7 mouse cellular contexts compared by ENCODE assay signal in the genomic region with DNA sequence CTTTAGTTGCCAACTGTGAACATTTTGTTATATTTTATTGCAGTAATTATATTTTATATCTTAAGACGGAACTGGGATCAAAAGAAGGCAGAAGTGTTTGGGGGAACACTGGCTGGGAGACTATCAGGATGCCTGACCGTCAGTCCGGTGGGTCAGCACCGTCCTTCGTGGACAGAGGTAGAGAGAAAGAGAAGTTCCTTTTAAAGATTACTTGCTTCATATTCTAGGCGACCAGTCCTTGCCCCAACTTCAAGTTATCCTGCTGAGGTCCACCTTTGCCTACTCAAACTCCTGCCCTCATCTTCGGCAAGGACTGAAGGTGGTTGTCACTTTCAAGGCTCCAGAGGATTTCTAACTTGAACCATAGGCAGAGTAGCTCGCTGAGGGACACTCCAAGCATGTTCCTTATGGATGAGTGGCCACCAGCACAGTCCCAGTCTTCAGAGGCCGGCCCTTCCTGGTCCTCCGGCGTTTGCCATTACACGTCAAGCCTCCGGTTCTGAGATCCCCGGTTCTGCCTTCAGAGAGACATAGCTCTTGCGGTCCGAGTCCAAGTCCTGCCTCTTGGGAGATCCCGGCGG. TPM values are rescaled to one million over a fixed set of nuclear protein-coding genes. Genes with fewer than 3 reads are reported as not detected.
A peak's percentile ranks its signal among the peaks of the same experiment; 100 is the strongest.
DNase-seq lines count a peak whose midpoint lies in the region; ATAC-seq and TF ChIP-seq lines count a peak whose summit lies in the region.

No protein-coding gene starts in this region.

- no peaks in the 10 kb centered on the region for H3K9me3 ChIP-seq in lung, embryonic 16.5 days (ENCODE audit: control insufficient read depth, low read length)
- no peaks in the 10 kb centered on the region for H3K9me3 ChIP-seq in limb, embryonic 14.5 days (ENCODE audit: control insufficient read depth, low read length)
- no peaks in the 10 kb centered on the region for H3K9me3 ChIP-seq in stomach, embryonic 14.5 days (ENCODE audit: control insufficient read depth, low read depth, low read length)

- H3K4me3 ChIP-seq in lung, embryonic 16.5 days (ENCODE audit: low read length) = peak overlapping the region; percentile 90
- H3K4me3 ChIP-seq in limb, embryonic 14.5 days (replicated peaks; ENCODE audit: low read length) = peak overlapping the region; percentile 63
- peak overlapping the region; percentile 68 for H3K4me3 ChIP-seq in stomach, embryonic 14.5 days (ENCODE audit: low read depth, low read length)

- H3K27ac ChIP-seq in lung, embryonic 16.5 days (ENCODE audit: low read length) = peak overlapping the region; percentile 83
- H3K27ac ChIP-seq in limb, embryonic 14.5 days (replicated peaks; ENCODE audit: low read depth, low read length) = peak overlapping the region; percentile 84
- peak overlapping the region; percentile 72 for H3K27ac ChIP-seq in stomach, embryonic 14.5 days (ENCODE audit: low read length)

- H3K27me3 ChIP-seq in lung, embryonic 16.5 days (ENCODE audit: control insufficient read depth, insufficient read depth, low read depth, low read length) = peaks cover 8% of the 10 kb centered on the region; the same call in 1 of the 2 replicates
- H3K27me3 ChIP-seq in limb, embryonic 14.5 days (ENCODE audit: control insufficient read depth, insufficient read depth, low read length) = no peaks in the 10 kb centered on the region
- H3K27me3 ChIP-seq in stomach, embryonic 14.5 days (ENCODE audit: control insufficient read depth, insufficient read depth, low read length) = no peaks in the 10 kb centered on the region

- H3K4me2 ChIP-seq in lung, embryonic 16.5 days (ENCODE audit: low read depth, low read length) = peak overlapping the region; percentile 95
- H3K4me2 ChIP-seq in limb, embryonic 14.5 days (replicated peaks; ENCODE audit: low read depth, low read length, severe bottlenecking) = peak overlapping the region; percentile 82
- H3K4me2 ChIP-seq in stomach, embryonic 14.5 days (replicated peaks; ENCODE audit: low read depth, low read length) = peak overlapping the region; percentile 82

- no peak for DNase-seq in lung, postnatal 4 days
- peak; percentile 10 for DNase-seq in limb, embryonic 14.5 days (ENCODE audit: low spot score)
- no peak for DNase-seq in layer of hippocampus, adult 18-20 months (ENCODE audit: low spot score in 2 of 2)
- DNase-seq in frontal cortex, postnatal 36 days (ENCODE audit: low spot score in 2 of 2) = no peak

- peak overlapping the region; percentile 88 for H3K9ac ChIP-seq in lung, embryonic 16.5 days (ENCODE audit: low read length)
- peak overlapping the region; percentile 82 for H3K9ac ChIP-seq in limb, embryonic 14.5 days (ENCODE audit: low read depth, low read length, severe bottlenecking)
- H3K9ac ChIP-seq in stomach, embryonic 14.5 days (replicated peaks; ENCODE audit: low read depth, low read length) = peak overlapping the region; percentile 45

- H3K36me3 ChIP-seq in lung, embryonic 16.5 days (ENCODE audit: control insufficient read depth, insufficient read depth, low read length) = no peaks in the 10 kb centered on the region
- H3K36me3 ChIP-seq in limb, embryonic 14.5 days (ENCODE audit: control insufficient read depth, insufficient read depth, low read length) = no peaks in the 10 kb centered on the region
- H3K36me3 ChIP-seq in stomach, embryonic 14.5 days (ENCODE audit: control insufficient read depth, insufficient read depth, low read length) = no peaks in the 10 kb centered on the region

- ATAC-seq in lung, embryonic 16.5 days (ENCODE audit: low read depth) = peak; percentile 46
- ATAC-seq in erythroid progenitor cell, adult 5-6 weeks (replicated peaks; ENCODE audit: low FRiP score, poor library complexity, severe bottlenecking) = peak; percentile 18
- ATAC-seq in limb, embryonic 14.5 days (ENCODE audit: low FRiP score, low read depth) = peak; percentile 25; the same call in 1 of the 2 replicates
- peak; percentile 12; the same call in 1 of the 2 replicates for ATAC-seq in stomach, embryonic 14.5 days (ENCODE audit: insufficient number of reproducible peaks, insufficient read depth, low FRiP score, low read depth)

- TF ChIP-seq POLR2A in limb, embryonic 14.5 days (IDR thresholded peaks at IDR 0.05; ENCODE audit: borderline replicate concordance, extremely low read depth, insufficient read depth, insufficient read length) = peak; percentile 29; the same call in 1 of the 2 replicates

- peaks cover 13% of the 10 kb centered on the region for H3K4me1 ChIP-seq in lung, embryonic 16.5 days (replicated peaks; ENCODE audit: control insufficient read depth, insufficient read depth, low read length)
- H3K4me1 ChIP-seq in limb, embryonic 14.5 days (ENCODE audit: control insufficient read depth, insufficient read depth, low read length) = peaks cover 15% of the 10 kb centered on the region
- peaks cover 17% of the 10 kb centered on the region; the same call in 1 of the 2 replicates for H3K4me1 ChIP-seq in stomach, embryonic 14.5 days (ENCODE audit: control insufficient read depth, insufficient read depth, low read length)

- 2% methylated on average over 18 of the region's 18 CpGs for WGBS in lung, embryonic 16.5 days
- WGBS in limb, embryonic 14.5 days = 2% methylated on average over 18 of the region's 18 CpGs
- 1% methylated on average over 18 of the region's 18 CpGs for WGBS in stomach, embryonic 14.5 days

RNA-seq across cellular contexts. Expression of gene Ppm1l, which starts 0.8 kb away (rescaled TPM):
- polyA plus RNA-seq in lung, embryonic 16.5 days (2015; fragmentation: Nextera tagmentation; extraction: Ambion mirVana) = 6.0 and 6.8 TPM in 2 replicates
- total RNA-seq in erythroid progenitor cell, adult 5-6 weeks (2015; ENCODE audit: low replicate concordance) = 27.2 and 28.5 TPM in 2 replicates
- total RNA-seq in erythroid progenitor cell, adult 5-6 weeks (2017; ENCODE audit: low replicate concordance) = 29.4 and 32.6 TPM in 2 replicates
- 7.1 and 7.7 TPM in 2 replicates for polyA plus RNA-seq in limb, embryonic 14.5 days (2012; rRNA removed)
- polyA plus RNA-seq in limb, embryonic 14.5 days (2014; fragmentation: Nextera tagmentation; extraction: Ambion mirVana) = 12.2 and 14.2 TPM in 2 replicates
- polyA plus RNA-seq in stomach, embryonic 14.5 days (2014; fragmentation: Nextera tagmentation; extraction: Ambion mirVana) = 8.0 and 10.4 TPM in 2 replicates
- total RNA-seq in layer of hippocampus, adult 18-20 months (2021) = 10 to 100 TPM; 48.0 to 49.8 TPM
